Mouse (Mus musculus) left cerebral cortex, adult 2 months (tissue): Measurements from ENCODE around the gene Olfr750. TPM values are rescaled to one million over a fixed set of nuclear protein-coding genes. Genes with fewer than 3 reads are reported as not detected.

Experiments used
- DNase-seq, 2 experiments: peaks; one replicate each; pipeline ENCODE4 v3.0.0; 2021 to 2022; ENCODE audit warnings: low spot score in 2 of 2, mixed read lengths in 1 of 2; ENCODE audit errors: extremely low spot score in 1 of 2
- H3K27ac ChIP-seq: fragments of 200-600 bp; 2 replicates; pipeline ENCODE4 v1.8.1; 2022
- H3K4me3 ChIP-seq: fragments of 200-600 bp; 2 replicates; pipeline ENCODE4 v1.8.1; 2022
- CTCF ChIP-seq: fragments of 200-600 bp; IDR thresholded peaks from 2 replicates; pipeline ENCODE4 v1.8.1; 2022; ENCODE audit warnings: antibody characterized with exemption, mild to moderate bottlenecking, moderate library complexity
- intact Hi-C: fragments of 180-260 bp; cut with DNase I; formaldehyde crosslinking; loops from one replicate; pipeline ENCODE4 v1.15.1; 2025
- total RNA-seq, 2 experiments: library from RNA; stranded (reverse); gene quantifications; 2 replicates each; pipeline ENCODE4 v1.2.3; 2021

Olfr750 gene
- total RNA-seq, 2 experiments from 2014 or later, result not detected

GRCm38 (mm10) chr14:51085911-51086310 lies 11.7 kb upstream of the Olfr750 start:
- H3K4me3 ChIP-seq, result no peak overlapping the region
- H3K27ac ChIP-seq, result no peak overlapping the region
- intact Hi-C loops, result loop anchor here (10.0 kb wide), 1 partner anchor 1301 kb away; the partner anchor contains the start of gene Armh4
- no peak for TF ChIP-seq CTCF
- DNase-seq, result no peak

GRCm38 (mm10) chr14:51085086-51085485 lies 10.9 kb upstream of the Olfr750 start:
- no peak for DNase-seq
- Histone ChIP-seq H3K27ac (no peak overlapping the region), H3K4me3 (no peak overlapping the region)
- no peak for TF ChIP-seq CTCF
- intact Hi-C loops, result loop anchor here (10.0 kb wide), 1 partner anchor 1300 kb away; the partner anchor contains the start of gene Armh4

- intact Hi-C loops, result loop anchor here (10.0 kb wide), 1 partner anchor 1299 kb away; the partner anchor contains the start of gene Armh4
- Histone ChIP-seq H3K4me3 (peak overlapping the region; percentile 73), H3K27ac (no peak overlapping the region)
- no peak for DNase-seq
- no peak for TF ChIP-seq CTCF
Observed at GRCm38 (mm10) chr14:51083805-51084204, 9.6 kb upstream of the Olfr750 start.

- Histone ChIP-seq H3K4me3 (peak overlapping the region; percentile 73), H3K27ac (peak overlapping the region; percentile 76)
- peak; percentile 67 to 70 for DNase-seq
- TF ChIP-seq CTCF, result no peak
- intact Hi-C loops, result loop anchor here (10.0 kb wide), 1 partner anchor 1298 kb away; the partner anchor contains the start of gene Armh4
Observed at GRCm38 (mm10) chr14:51082599-51083581, 8.7 kb upstream of the Olfr750 start.

- no peak overlapping the region for H3K4me3 ChIP-seq
- DNase-seq, result no peak
- intact Hi-C loops, result loop anchor here (10.0 kb wide), 1 partner anchor 1296 kb away; the partner anchor contains the start of gene Armh4
Observed at GRCm38 (mm10) chr14:51081035-51081434, 6.8 kb upstream of the Olfr750 start.

GRCm38 (mm10) chr14:51079180-51079579 lies 4.9 kb upstream of the Olfr750 start:
- intact Hi-C loops, result no loop called here
- H3K4me3 ChIP-seq, result no peak overlapping the region
- TF ChIP-seq CTCF, result no peak
- no peak overlapping the region for H3K27ac ChIP-seq
- no peak for DNase-seq

More at GRCm38 (mm10) chr14:51081035-51081434, 6.8 kb upstream of the Olfr750 start:
- no peak for TF ChIP-seq CTCF
- no peak overlapping the region for H3K27ac ChIP-seq

GRCm38 (mm10) chr14:51069617-51070016 lies 4.6 kb downstream of the Olfr750 start:
- no peak overlapping the region for H3K4me3 ChIP-seq
- no peak overlapping the region for H3K27ac ChIP-seq
- DNase-seq, result no peak
- TF ChIP-seq CTCF, result peak; percentile 35
- intact Hi-C loops, result loop anchor here (10.0 kb wide), 2 partner anchors 1205 to 1895 kb away; partner anchors contain the start of gene Naa30

GRCm38 (mm10) chr14:51068956-51069355 lies 5.3 kb downstream of the Olfr750 start:
- H3K27ac ChIP-seq, result no peak overlapping the region; the same call in 1 of the 2 replicates
- no peak for TF ChIP-seq CTCF
- H3K4me3 ChIP-seq, result no peak overlapping the region
- no peak for DNase-seq
- intact Hi-C loops, result loop anchor here (10.0 kb wide), 2 partner anchors 1204 to 1894 kb away; partner anchors contain the start of gene Naa30

- Histone ChIP-seq H3K27ac (no peak overlapping the region), H3K4me3 (no peak overlapping the region)
- TF ChIP-seq CTCF, result no peak
- no peak for DNase-seq
- intact Hi-C loops, result loop anchor here (10.0 kb wide), 2 partner anchors 1196 to 1886 kb away; partner anchors contain the start of gene Naa30
Observed at GRCm38 (mm10) chr14:51060761-51061160, 13.5 kb downstream of the Olfr750 start.

- intact Hi-C loops, result no loop called here
- no peak for DNase-seq
- TF ChIP-seq CTCF, result no peak
- H3K27ac ChIP-seq, result no peak within 1 kb of the TSS
- H3K4me3 ChIP-seq, result no peak within 1 kb of the TSS
Observed at GRCm38 (mm10) chr14:51057401-51057831, 16.8 kb downstream of the Olfr750 start, which contains the start of gene Rnase12. TSS of gene Rnase12 (minus strand) at chr14:51057661.

- no peak for TF ChIP-seq CTCF
- H3K4me3 ChIP-seq, result no peak overlapping the region
- intact Hi-C loops, result no loop called here
- no peak overlapping the region for H3K27ac ChIP-seq
- DNase-seq, result no peak
Observed at GRCm38 (mm10) chr14:51054243-51055237, 19.7 kb downstream of the Olfr750 start.
